Mouse (Mus musculus) heart, embryonic 12.5 days (tissue): ENCODE measurements around the gene Cacna1a. TPM values are rescaled to one million over a fixed set of nuclear protein-coding genes. Genes with fewer than 3 reads are reported as not detected.
A peak's percentile ranks its signal among the peaks of the same experiment; 100 is the strongest.

Experiments
- ATAC-seq: fragments of 200-750 bp; cut with Nextera tagmentation; 2 replicates; pipeline ENCODE4 v1.8.0; 2017; ENCODE audit warnings: moderate TSS enrichment, moderate library complexity; ENCODE audit not compliant: insufficient number of reproducible peaks, low FRiP score
- H3K27ac ChIP-seq: fragments of 300-500 bp; sonication (generic); 2 replicates; pipeline ENCODE4 v1.5.1; 2016; ENCODE audit warnings: mild to moderate bottlenecking, moderate library complexity; ENCODE audit not compliant: poor library complexity, severe bottlenecking
- H3K27me3 ChIP-seq: fragments of 300-500 bp; sonication (generic); replicated peaks from 2 replicates; pipeline ENCODE4 v1.6.1; 2016; ENCODE audit warnings: mild to moderate bottlenecking, moderate library complexity
- H3K36me3 ChIP-seq: fragments of 300-500 bp; sonication (generic); 2 replicates; pipeline ENCODE4 v1.6.1; 2016; ENCODE audit warnings: mild to moderate bottlenecking, moderate library complexity
- H3K4me1 ChIP-seq: fragments of 300-500 bp; sonication (generic); replicated peaks from 2 replicates; pipeline ENCODE4 v1.6.1; 2016; ENCODE audit warnings: mild to moderate bottlenecking
- H3K4me2 ChIP-seq: fragments of 300-500 bp; sonication (generic); 2 replicates; pipeline ENCODE4 v1.6.1; 2016; ENCODE audit warnings: mild to moderate bottlenecking, moderate library complexity
- H3K4me3 ChIP-seq: fragments of 300-500 bp; sonication (generic); 2 replicates; pipeline ENCODE4 v1.5.1; 2016; ENCODE audit warnings: mild to moderate bottlenecking
- H3K9ac ChIP-seq: fragments of 300-500 bp; sonication (generic); 2 replicates; pipeline ENCODE4 v1.6.1; 2016; ENCODE audit warnings: mild to moderate bottlenecking, moderate library complexity
- H3K9me3 ChIP-seq: fragments of 300-500 bp; sonication (generic); replicated peaks from 2 replicates; pipeline ENCODE4 v1.6.1; 2016; ENCODE audit warnings: mild to moderate bottlenecking, moderate library complexity
- WGBS: fragments of 180-500 bp; shearing (Covaris S2); methylation state at CpG from one replicate; pipeline ENCODE4 v1.1.7; 2016; 5-methylcytosine and 5-hydroxymethylcytosine counted together
- polyA plus RNA-seq: library from polyadenylated mRNA; unstranded; fragments of >200 nt; fragmentation: Nextera tagmentation; extraction: Ambion mirVana; gene quantifications from 2 replicates; pipeline ENCODE4 v1.2.1, GENCODE M21; 2016

Cacna1a gene
- polyA plus RNA-seq, 1 experiment from 2014 or later = 9.2 TPM

GRCm38 (mm10) chr8:84474456-84474855 is 86.2 kb downstream of the Cacna1a start:
- Histone ChIP-seq H3K9ac (no peak overlapping the region), H3K27me3 (peaks cover 4% of the 10 kb centered on the region)

DNA sequence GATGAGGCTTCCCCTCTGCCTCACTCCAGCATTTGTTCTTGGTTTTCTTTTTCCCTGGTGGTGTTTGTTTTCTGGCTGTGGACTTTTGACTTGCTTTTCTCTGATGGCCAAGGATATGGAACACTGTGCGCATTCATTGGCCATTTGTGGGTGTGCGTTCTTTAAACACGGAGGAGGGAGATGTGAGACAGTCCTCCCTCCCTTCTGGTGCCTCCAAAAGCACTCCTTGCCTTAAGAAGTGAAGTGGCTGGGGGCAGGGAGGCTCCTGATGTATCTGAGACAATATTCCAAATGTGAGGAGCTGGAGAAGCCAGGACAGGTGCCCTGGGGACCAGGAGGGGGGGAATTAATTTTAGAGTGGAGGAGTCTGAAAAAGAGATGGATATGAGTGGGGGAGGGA is 89.1 kb downstream of the Cacna1a start:
- no peak for ATAC-seq
- H3K9ac ChIP-seq = no peak overlapping the region
- no peaks in the 10 kb centered on the region for H3K36me3 ChIP-seq
- H3K4me1 ChIP-seq = no peaks in the 10 kb centered on the region
- no peak overlapping the region for H3K4me2 ChIP-seq
- H3K4me3 ChIP-seq = no peak overlapping the region
- 79% methylated on average over 3 of the region's 3 CpGs for WGBS
- H3K27ac ChIP-seq = no peak overlapping the region
- H3K27me3 ChIP-seq = peaks cover 5% of the 10 kb centered on the region
- H3K9me3 ChIP-seq = 0 out of 2 replicates have a peak, but pooled peaks cover 3% of the 10 kb centered on the region

More at GRCm38 (mm10) chr8:84474456-84474855, 86.2 kb downstream of the Cacna1a start:
- H3K9me3 ChIP-seq = no peaks in the 10 kb centered on the region
- no peak overlapping the region for H3K4me2 ChIP-seq
- no peak overlapping the region for H3K4me3 ChIP-seq
- H3K27ac ChIP-seq = no peak overlapping the region
- no peak for ATAC-seq
- 0 out of 2 replicates have a peak, but pooled peaks cover 2% of the 10 kb centered on the region for H3K4me1 ChIP-seq
- no peaks in the 10 kb centered on the region for H3K36me3 ChIP-seq
- 81% methylated on average over 1 of the region's 1 CpGs for WGBS

DNA sequence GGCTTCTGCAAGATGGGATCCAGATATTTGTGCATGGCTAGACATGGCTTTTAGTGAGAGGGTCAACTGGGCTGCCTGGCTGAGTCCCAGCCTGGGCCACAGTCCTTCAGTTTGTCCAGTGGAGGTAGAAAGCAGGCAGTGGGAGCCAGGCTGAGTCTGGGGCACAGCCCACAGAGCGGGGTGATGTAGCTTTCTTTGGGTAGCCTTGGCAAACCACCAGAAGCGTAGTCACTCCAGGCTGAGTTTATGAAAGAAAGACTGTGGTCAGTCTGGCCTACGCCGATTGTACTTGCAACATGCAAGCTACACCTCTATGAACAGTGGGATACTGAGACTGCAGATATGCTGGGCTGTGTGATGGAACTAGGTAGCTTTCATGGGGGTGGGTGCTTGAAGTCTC is 94.8 kb downstream of the Cacna1a start:
- H3K27ac ChIP-seq = no peak overlapping the region
- peaks cover 5% of the 10 kb centered on the region for H3K27me3 ChIP-seq
- 0 out of 2 replicates have a peak, but pooled peaks cover 3% of the 10 kb centered on the region for H3K9me3 ChIP-seq
- no peaks in the 10 kb centered on the region for H3K4me1 ChIP-seq
- 80% methylated on average over 4 of the region's 4 CpGs for WGBS
- H3K4me2 ChIP-seq = no peak overlapping the region
- no peak for ATAC-seq
- no peaks in the 10 kb centered on the region for H3K36me3 ChIP-seq
- no peak overlapping the region for H3K4me3 ChIP-seq
- no peak overlapping the region for H3K9ac ChIP-seq

GRCm38 (mm10) chr8:84485366-84485765 is 97.1 kb downstream of the Cacna1a start:
- no peak overlapping the region for H3K4me2 ChIP-seq
- H3K27ac ChIP-seq = no peak overlapping the region
- WGBS = 76% methylated on average over 4 of the region's 4 CpGs
- 0 out of 2 replicates have a peak, but pooled peaks cover 3% of the 10 kb centered on the region for H3K9me3 ChIP-seq
- H3K27me3 ChIP-seq = no peaks in the 10 kb centered on the region; the same call in 1 of the 2 replicates
- no peaks in the 10 kb centered on the region for H3K36me3 ChIP-seq
- ATAC-seq = no peak
- no peak overlapping the region for H3K4me3 ChIP-seq
- H3K9ac ChIP-seq = no peak overlapping the region
- no peaks in the 10 kb centered on the region for H3K4me1 ChIP-seq

DNA sequence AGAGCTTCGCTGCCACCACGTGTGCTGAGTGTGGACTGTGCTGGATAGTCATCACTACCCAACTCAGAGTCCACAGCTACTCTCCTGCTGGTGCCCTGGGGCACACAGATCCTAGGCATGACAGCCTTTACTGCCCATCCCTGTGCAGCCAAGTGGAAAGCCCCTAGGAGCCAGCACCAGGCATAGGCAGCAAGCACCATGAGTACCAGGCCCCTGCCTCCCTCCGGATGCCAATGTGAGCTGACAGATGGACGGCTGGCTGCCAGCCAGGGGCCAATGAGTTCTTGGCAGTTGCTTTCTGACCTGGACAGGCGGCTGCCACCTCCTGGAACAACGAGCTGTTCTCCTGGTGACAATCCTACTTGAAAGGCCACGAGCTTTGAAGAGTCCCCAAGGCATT is 97.6 kb downstream of the Cacna1a start:
- Histone ChIP-seq H3K36me3 (no peaks in the 10 kb centered on the region), H3K4me2 (no peak overlapping the region), H3K4me1 (no peaks in the 10 kb centered on the region), H3K27me3 (no peaks in the 10 kb centered on the region; the same call in 1 of the 2 replicates), H3K9ac (no peak overlapping the region), H3K27ac (no peak overlapping the region), H3K9me3 (0 out of 2 replicates have a peak, but pooled peaks cover 3% of the 10 kb centered on the region), H3K4me3 (no peak overlapping the region)
- no peak for ATAC-seq
- WGBS = 57% methylated on average over 7 of the region's 7 CpGs

- no peak overlapping the region for H3K4me2 ChIP-seq
- no peak overlapping the region for H3K27ac ChIP-seq
- H3K4me3 ChIP-seq = no peak overlapping the region
- H3K4me1 ChIP-seq = no peaks in the 10 kb centered on the region
- 53% methylated on average over 3 of the region's 3 CpGs for WGBS
- H3K9ac ChIP-seq = no peak overlapping the region
- H3K36me3 ChIP-seq = no peaks in the 10 kb centered on the region
- no peak for ATAC-seq
- H3K27me3 ChIP-seq = peaks cover 4% of the 10 kb centered on the region
- H3K9me3 ChIP-seq = no peaks in the 10 kb centered on the region
These were observed 101.0 kb downstream of the Cacna1a start for GRCm38 (mm10) chr8:84489223-84489622.

DNA sequence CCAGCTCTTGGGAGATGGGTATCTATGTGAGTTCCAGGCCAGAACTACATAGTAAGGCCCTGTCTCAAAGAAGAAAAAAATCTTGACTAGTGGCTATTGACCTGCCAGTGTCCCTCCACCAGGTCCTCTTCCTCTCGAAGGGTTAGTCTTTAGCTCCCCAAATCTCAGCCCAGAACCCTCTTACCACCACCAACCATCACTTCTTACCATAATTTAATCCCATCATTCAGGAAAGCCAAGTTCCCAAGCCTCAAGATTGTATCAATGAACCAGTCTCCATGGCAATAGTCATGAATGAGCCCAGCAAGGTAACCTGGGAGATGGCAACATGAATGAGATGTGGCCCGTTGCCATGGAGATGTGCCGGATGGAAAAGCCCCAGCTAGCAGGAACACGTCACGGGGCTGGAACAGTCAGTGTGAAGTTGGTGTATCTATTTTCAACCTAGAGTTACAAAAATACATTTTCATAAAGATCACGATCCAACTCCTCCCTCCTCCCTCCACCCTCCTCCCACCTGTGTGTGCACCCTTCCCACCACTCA is 106.4 kb downstream of the Cacna1a start:
- 75% methylated on average over 6 of the region's 6 CpGs for WGBS
- Histone ChIP-seq H3K9me3 (no peaks in the 10 kb centered on the region), H3K4me1 (no peaks in the 10 kb centered on the region), H3K27me3 (peaks cover 4% of the 10 kb centered on the region), H3K4me3 (no peak overlapping the region), H3K36me3 (no peaks in the 10 kb centered on the region), H3K4me2 (no peak overlapping the region), H3K27ac (no peak overlapping the region), H3K9ac (no peak overlapping the region)
- no peak for ATAC-seq

GRCm38 (mm10) chr8:84501181-84501580 is 112.9 kb downstream of the Cacna1a start:
- H3K9me3 ChIP-seq = no peaks in the 10 kb centered on the region
- H3K27me3 ChIP-seq = no peaks in the 10 kb centered on the region
- no peak overlapping the region for H3K27ac ChIP-seq
- no peak overlapping the region for H3K4me3 ChIP-seq
- H3K4me2 ChIP-seq = no peak overlapping the region
- WGBS = 61% methylated on average over 5 of the region's 5 CpGs
- peaks cover 4% of the 10 kb centered on the region for H3K4me1 ChIP-seq
- no peak for ATAC-seq
- H3K36me3 ChIP-seq = no peaks in the 10 kb centered on the region
- no peak overlapping the region for H3K9ac ChIP-seq

DNA sequence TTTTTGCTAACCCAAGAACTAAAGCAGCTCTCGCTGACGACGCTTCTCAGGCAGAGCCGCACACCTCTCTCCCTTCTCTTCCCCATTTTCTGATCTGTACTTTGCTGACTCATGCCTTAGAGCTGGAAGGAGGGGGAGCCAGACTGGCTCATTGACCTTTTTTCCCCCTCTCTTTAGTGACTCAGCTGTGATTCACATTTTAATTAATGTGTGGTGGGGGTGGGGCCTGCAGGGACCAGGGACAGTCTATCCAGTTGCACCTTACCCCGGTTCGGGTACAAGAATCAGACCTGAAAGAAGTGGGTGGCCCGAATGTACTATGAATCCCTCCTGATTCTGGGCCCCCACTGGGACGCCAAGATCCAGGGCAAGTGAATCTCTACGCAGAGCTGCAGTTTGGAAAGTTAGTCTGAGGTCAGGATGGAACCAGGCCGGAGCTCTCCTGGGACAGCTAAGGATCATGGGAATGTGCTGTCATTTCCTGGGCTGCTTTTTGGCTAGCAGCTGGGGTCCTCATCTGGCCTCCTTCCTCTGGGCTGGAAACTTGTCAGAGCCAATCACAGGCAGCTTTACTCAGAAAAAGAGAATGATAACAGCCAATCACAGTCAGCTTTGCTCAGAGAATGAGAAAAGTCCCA is 113.5 kb downstream of the Cacna1a start:
- Histone ChIP-seq H3K4me1 (peaks cover 7% of the 10 kb centered on the region), H3K27ac (no peak overlapping the region), H3K27me3 (no peaks in the 10 kb centered on the region), H3K9ac (no peak overlapping the region), H3K4me3 (no peak overlapping the region), H3K9me3 (no peaks in the 10 kb centered on the region), H3K36me3 (no peaks in the 10 kb centered on the region), H3K4me2 (no peak overlapping the region)
- WGBS = 76% methylated on average over 10 of the region's 10 CpGs
- ATAC-seq = no peak

GRCm38 (mm10) chr8:84502638-84503037 is 114.4 kb downstream of the Cacna1a start:
- WGBS = 79% methylated on average over 4 of the region's 4 CpGs
- Histone ChIP-seq H3K27me3 (no peaks in the 10 kb centered on the region), H3K9ac (no peak overlapping the region), H3K27ac (no peak overlapping the region), H3K4me3 (no peak overlapping the region), H3K9me3 (no peaks in the 10 kb centered on the region), H3K4me2 (no peak overlapping the region), H3K4me1 (peaks cover 16% of the 10 kb centered on the region), H3K36me3 (no peaks in the 10 kb centered on the region)
- no peak for ATAC-seq

DNA sequence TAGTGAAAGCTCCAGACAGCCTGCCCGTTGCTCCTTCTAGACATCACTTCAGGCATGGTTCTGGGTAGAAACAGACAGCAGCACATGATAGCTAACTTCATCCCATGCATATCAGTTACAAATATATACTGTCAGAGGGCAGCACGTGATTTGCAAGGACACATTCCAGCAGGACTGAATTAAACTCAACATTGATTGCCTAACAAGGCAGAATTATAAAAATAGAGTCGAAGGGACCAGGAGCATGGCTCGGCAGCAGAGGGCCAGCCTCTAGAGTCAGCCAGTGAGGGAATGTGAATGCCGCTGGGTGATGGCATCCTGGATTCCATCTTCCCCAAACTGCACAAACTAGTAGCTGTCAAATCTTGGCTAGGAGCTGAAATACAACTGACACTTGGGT is 119.0 kb downstream of the Cacna1a start:
- peak overlapping the region; percentile 8 for H3K27ac ChIP-seq

More for the DNA sequence above, 119.0 kb downstream of the Cacna1a start:
- Histone ChIP-seq H3K4me2 (no peak overlapping the region), H3K9me3 (no peaks in the 10 kb centered on the region), H3K36me3 (no peaks in the 10 kb centered on the region), H3K4me3 (no peak overlapping the region), H3K4me1 (peaks cover 18% of the 10 kb centered on the region), H3K27me3 (no peaks in the 10 kb centered on the region), H3K9ac (no peak overlapping the region)
- no peak for ATAC-seq
- 51% methylated on average over 5 of the region's 5 CpGs for WGBS
